Mouse (Mus musculus) intestine, embryonic 14.5 days (tissue): ENCODE measurements around the gene Taf10. TPM values are rescaled to one million over a fixed set of nuclear protein-coding genes. Genes with fewer than 3 reads are reported as not detected.
"Not testable (repeated sequence)": the region's sequence is repeated elsewhere in the genome, so short reads cannot be mapped to it uniquely, and the experiment has no call there.

Experiments used
- ATAC-seq: fragments of 200-750 bp; cut with Nextera tagmentation; replicated peaks from 2 replicates; pipeline ENCODE4 v1.8.0; 2017; ENCODE audit warnings: low read depth, moderate number of reproducible peaks, moderate TSS enrichment, moderate library complexity; ENCODE audit not compliant: low FRiP score, low TSS enrichment
- DNase-seq: peaks from one replicate; pipeline ENCODE4 v3.0.0-alpha.2; 2018; ENCODE audit warnings: low spot score
- H3K27ac ChIP-seq: fragments of 300-500 bp; sonication (generic); 2 replicates; pipeline ENCODE4 v1.5.1; 2014; ENCODE audit warnings: low read depth, mild to moderate bottlenecking, control low read depth
- H3K27me3 ChIP-seq: fragments of 300-500 bp; sonication (generic); replicated peaks from 2 replicates; pipeline ENCODE4 v1.6.1; 2014; ENCODE audit warnings: low read length, control low read depth; ENCODE audit not compliant: control insufficient read depth, insufficient read depth
- H3K36me3 ChIP-seq: fragments of 300-500 bp; sonication (generic); 2 replicates; pipeline ENCODE4 v1.6.1; 2014; ENCODE audit warnings: low read length, control low read depth; ENCODE audit not compliant: control insufficient read depth, insufficient read depth
- H3K4me1 ChIP-seq: fragments of 300-500 bp; sonication (generic); replicated peaks from 2 replicates; pipeline ENCODE4 v1.6.1; 2014; ENCODE audit warnings: low read length, control low read depth, mixed read lengths; ENCODE audit not compliant: control insufficient read depth, insufficient read depth
- H3K4me2 ChIP-seq: fragments of 300-500 bp; sonication (generic); 2 replicates; pipeline ENCODE4 v1.6.1; 2014; ENCODE audit warnings: low read length
- H3K4me3 ChIP-seq: fragments of 300-500 bp; sonication (generic); 2 replicates; pipeline ENCODE4 v1.5.1; 2014; ENCODE audit warnings: low read depth, low read length, control low read depth, mixed read lengths
- H3K9ac ChIP-seq: fragments of 300-500 bp; sonication (generic); 2 replicates; pipeline ENCODE4 v1.6.1; 2014; ENCODE audit warnings: mild to moderate bottlenecking, low read length
- H3K9me3 ChIP-seq: fragments of 300-500 bp; sonication (generic); 2 replicates; pipeline ENCODE4 v1.6.1; 2016; ENCODE audit warnings: low read length, control low read depth; ENCODE audit not compliant: control insufficient read depth
- WGBS: fragments of 180-500 bp; shearing (Covaris S2); extraction: QIAGEN DNeasy Blood & Tissue Kit; methylation state at CpG from one replicate; pipeline ENCODE4 v1.1.7; 2014; 5-methylcytosine and 5-hydroxymethylcytosine counted together
- polyA plus RNA-seq: library from polyadenylated mRNA; unstranded; fragments of >200 nt; fragmentation: Nextera tagmentation; extraction: Ambion mirVana; gene quantifications from 2 replicates; pipeline ENCODE4 v1.2.1, GENCODE M21; 2014

Gene Taf10
- polyA plus RNA-seq, 1 experiment from 2014 or later: 185 TPM

DNA sequence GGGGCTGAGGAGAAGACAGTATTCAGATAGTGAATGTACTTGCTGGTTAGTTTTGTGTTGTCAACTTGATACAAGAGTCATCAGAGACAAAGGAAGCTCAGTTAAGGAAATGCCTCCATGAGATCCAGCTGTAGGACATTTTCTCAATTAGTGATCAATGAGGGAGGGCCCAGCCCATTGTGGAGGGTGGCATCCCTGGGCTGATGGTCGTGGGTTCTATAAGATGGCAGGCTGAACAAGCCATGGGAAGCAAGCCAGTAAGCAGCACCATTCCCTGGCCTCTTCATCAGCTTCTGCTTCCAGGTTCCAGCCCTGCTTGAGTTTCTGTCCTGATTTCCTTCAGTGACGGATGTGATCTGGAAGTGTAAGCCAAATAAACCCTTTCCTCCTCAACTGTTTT, 3.6 kb upstream of the Taf10 start:
- WGBS: 71% methylated on average over 2 of the region's 2 CpGs
- H3K4me2 ChIP-seq: no peak overlapping the region
- peaks cover 28% of the 10 kb centered on the region for H3K36me3 ChIP-seq
- no peaks in the 10 kb centered on the region for H3K27me3 ChIP-seq
- no peak overlapping the region for H3K9ac ChIP-seq
- H3K4me3 ChIP-seq: no peak overlapping the region
- no peak for DNase-seq
- H3K9me3 ChIP-seq: no peaks in the 10 kb centered on the region
- H3K4me1 ChIP-seq: peaks cover 11% of the 10 kb centered on the region; the same call in 1 of the 2 replicates
- no peak overlapping the region for H3K27ac ChIP-seq
- ATAC-seq: no peak

DNA sequence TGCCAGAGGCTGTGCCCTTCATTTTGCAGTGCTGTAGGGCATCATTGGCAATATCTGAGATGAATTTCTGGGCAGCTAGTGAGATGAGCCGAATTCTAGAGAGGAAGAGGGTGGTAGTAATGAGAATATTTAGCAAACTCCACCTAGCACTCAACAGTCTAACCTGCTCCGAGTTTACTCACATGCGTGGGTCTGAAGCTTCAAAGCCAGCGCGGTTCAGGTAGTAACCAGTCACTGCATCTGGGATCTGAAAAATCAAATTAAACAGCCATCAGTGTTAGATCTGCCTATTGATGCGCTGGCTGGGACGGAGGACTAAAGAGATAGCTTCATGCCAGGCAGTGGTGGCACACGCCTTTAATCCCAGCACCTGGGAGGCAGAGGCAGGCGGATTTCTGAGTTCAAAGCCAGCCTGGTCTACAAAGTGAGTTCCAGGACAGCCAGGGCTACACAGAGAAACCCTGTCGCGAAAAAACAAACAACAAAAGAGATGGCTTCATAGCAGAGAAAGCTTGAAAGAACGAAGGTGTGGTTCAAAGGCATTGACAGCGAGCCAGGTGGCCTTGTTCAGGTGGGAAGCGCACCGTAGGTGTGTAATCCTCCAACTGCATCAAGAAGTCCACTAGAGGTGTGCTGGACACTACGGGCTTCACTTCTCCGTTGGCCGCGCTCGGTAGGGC, 775 bp downstream of the Taf10 start:
- Histone ChIP-seq H3K36me3 (peaks cover 55% of the 10 kb centered on the region), H3K4me3 (peak overlapping the region; percentile 89), H3K9ac (peak overlapping the region; percentile 90), H3K4me2 (peak overlapping the region; percentile 85), H3K4me1 (peaks cover 17% of the 10 kb centered on the region), H3K27ac (peak overlapping the region; percentile 80; the same call in 1 of the 2 replicates)
- ATAC-seq, DNase-seq, H3K27me3 ChIP-seq, H3K9me3 ChIP-seq: not testable (repeated sequence)
- WGBS: 34% methylated on average over 20 of the region's 20 CpGs

DNA sequence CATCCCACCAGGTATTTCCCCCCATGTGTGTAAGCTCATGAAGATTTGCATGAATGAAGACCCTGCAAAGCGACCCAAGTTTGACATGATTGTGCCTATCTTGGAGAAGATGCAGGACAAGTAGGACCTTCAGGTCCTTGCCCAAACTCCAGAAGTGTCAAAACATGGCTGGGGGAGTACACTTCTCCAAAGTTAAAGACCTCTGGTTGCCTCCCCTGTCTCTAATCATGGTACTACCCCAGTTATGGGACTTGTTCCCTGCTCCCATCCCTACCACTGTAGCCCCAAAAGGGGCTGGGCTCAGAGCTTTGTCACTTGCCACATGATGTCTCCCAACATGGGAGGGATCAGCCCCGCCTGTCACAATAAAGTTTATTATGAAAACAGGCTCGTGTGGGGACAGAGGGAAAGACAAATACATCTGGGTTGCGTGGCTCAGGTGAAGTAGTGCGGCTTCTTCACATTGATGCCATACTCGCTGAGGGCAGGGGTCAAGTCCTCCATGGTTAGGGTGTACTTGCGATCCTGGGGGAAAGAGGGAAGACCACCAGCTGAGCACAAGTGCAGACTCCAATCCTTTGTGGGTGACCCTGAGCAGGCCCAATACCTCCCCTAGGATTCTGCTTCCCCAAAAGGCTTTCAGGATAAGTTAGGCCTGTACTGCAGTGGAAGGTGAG, 1.5 kb downstream of the Taf10 start:
- H3K9ac ChIP-seq, DNase-seq, H3K27ac ChIP-seq, H3K27me3 ChIP-seq, H3K9me3 ChIP-seq, ATAC-seq: not testable (repeated sequence)
- H3K4me2 ChIP-seq: peak overlapping the region; percentile 85
- H3K4me1 ChIP-seq: peaks cover 19% of the 10 kb centered on the region
- 81% methylated on average over 7 of the region's 7 CpGs for WGBS
- H3K4me3 ChIP-seq: 0 out of 2 replicates have a peak overlapping the region, but pooled peaks have one; percentile 89
- H3K36me3 ChIP-seq: peaks cover 48% of the 10 kb centered on the region

DNA sequence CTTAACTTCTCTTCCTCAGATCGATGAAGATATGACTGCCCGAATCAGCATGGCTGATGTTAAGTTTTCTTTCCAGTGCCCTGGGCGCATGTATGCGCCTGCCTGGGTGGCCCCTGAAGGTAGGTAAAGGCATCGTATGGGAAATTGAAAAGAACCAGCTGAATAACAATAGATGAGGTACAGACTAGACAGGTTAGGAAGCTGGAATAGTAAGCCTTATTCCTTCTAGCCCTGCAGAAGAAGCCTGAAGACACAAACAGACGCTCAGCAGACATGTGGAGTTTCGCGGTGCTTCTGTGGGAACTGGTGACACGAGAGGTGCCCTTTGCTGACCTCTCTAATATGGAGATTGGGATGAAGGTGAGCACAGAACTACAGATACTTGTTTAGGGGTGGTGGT, 2.2 kb downstream of the Taf10 start:
- H3K4me3 ChIP-seq: no peak overlapping the region
- peaks cover 43% of the 10 kb centered on the region for H3K36me3 ChIP-seq
- H3K9ac ChIP-seq: no peak overlapping the region
- WGBS: 96% methylated on average over 9 of the region's 9 CpGs
- no peak overlapping the region for H3K4me2 ChIP-seq
- no peak overlapping the region for H3K27ac ChIP-seq
- no peaks in the 10 kb centered on the region for H3K27me3 ChIP-seq
- DNase-seq: no peak
- no peaks in the 10 kb centered on the region for H3K9me3 ChIP-seq
- peaks cover 22% of the 10 kb centered on the region for H3K4me1 ChIP-seq
- ATAC-seq: no peak

DNA sequence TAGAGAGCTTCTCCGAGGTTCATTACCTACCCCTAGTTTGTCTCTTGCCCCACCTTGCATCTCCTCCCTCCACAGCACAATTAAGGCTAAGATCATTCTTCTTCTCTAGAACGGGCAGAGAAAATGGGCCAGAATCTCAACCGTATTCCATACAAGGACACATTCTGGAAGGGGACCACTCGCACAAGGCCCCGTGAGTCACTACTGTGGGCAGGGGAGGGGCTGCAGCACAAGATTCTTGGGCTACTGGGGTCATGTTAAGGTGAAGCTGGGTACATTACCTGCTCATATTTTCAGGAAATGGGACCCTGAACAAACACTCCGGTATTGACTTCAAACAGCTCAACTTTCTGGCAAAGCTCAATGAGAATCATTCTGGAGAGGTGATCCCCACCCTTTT, 3.3 kb downstream of the Taf10 start:
- H3K4me1 ChIP-seq: peaks cover 22% of the 10 kb centered on the region
- 84% methylated on average over 6 of the region's 6 CpGs for WGBS
- H3K4me3 ChIP-seq: no peak overlapping the region
- H3K36me3 ChIP-seq: peaks cover 38% of the 10 kb centered on the region
- no peaks in the 10 kb centered on the region for H3K27me3 ChIP-seq
- no peak for ATAC-seq
- no peak overlapping the region for H3K9ac ChIP-seq
- H3K4me2 ChIP-seq: no peak overlapping the region
- H3K9me3 ChIP-seq: no peaks in the 10 kb centered on the region
- H3K27ac ChIP-seq: no peak overlapping the region
- DNase-seq: no peak

DNA sequence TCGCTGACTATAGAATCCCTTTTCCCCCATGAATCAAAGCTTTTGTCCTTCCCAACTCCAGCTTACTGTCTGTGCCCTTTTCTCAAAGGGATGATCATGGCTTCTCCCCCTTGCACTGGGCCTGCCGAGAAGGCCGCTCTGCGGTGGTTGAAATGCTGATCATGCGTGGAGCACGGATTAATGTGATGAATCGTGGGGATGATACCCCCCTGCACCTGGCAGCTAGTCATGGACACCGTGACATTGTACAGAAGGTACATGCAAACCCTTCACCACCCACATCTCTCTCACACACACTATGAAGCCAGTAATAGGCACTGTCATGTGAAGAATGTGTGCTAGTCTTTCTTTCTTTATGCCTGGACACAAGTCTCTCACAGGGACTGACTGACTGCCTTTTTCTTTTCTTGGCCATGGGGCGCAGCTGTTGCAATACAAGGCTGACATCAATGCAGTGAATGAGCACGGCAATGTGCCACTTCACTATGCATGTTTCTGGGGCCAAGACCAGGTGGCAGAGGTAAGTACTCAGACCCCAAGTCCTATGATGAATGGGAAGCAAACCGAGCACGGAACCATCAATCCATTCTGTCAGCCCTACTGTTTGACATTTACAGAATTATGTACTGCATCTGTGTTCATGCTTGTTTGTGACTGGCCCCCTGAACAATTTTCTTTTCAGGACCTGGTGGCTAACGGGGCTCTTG, 3.9 kb downstream of the Taf10 start:
- Histone ChIP-seq H3K9me3 (no peaks in the 10 kb centered on the region), H3K27ac (no peak overlapping the region), H3K9ac (no peak overlapping the region), H3K4me1 (peaks cover 26% of the 10 kb centered on the region), H3K27me3 (no peaks in the 10 kb centered on the region), H3K4me3 (no peak overlapping the region), H3K36me3 (peaks cover 38% of the 10 kb centered on the region), H3K4me2 (no peak overlapping the region)
- ATAC-seq: no peak
- 91% methylated on average over 13 of the region's 13 CpGs for WGBS
- DNase-seq: no peak

DNA sequence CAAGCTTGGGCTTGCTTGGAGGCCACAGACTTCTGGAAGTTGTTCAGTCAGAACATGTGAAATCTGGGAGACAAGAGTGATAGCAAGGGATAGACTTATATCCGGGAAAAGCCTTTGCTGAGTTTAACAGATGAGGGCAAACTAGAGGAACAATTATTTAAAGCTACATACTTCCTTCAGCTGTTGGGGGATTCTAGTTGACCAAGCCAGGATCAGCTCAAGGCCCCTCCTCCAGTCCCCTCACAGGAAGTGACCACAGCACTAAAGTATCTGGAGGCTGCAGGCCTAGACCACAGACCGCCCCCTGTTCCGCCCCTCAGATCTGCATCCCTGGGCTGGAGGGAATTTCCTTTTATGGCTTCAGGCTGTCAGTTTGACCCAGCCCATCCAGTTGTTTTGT, 5.2 kb downstream of the Taf10 start:
- DNase-seq (peak; percentile 75), ATAC-seq (peak; percentile 44; the same call in 1 of the 2 replicates)
- Histone ChIP-seq H3K4me1 (peaks cover 23% of the 10 kb centered on the region), H3K4me3 (peak overlapping the region; percentile 96), H3K27me3 (no peaks in the 10 kb centered on the region), H3K9ac (peak overlapping the region; percentile 35), H3K4me2 (peak overlapping the region; percentile 73), H3K36me3 (peaks cover 48% of the 10 kb centered on the region), H3K27ac (peak overlapping the region; percentile 94), H3K9me3 (no peaks in the 10 kb centered on the region)
- 3% methylated on average over 3 of the region's 3 CpGs for WGBS

DNA sequence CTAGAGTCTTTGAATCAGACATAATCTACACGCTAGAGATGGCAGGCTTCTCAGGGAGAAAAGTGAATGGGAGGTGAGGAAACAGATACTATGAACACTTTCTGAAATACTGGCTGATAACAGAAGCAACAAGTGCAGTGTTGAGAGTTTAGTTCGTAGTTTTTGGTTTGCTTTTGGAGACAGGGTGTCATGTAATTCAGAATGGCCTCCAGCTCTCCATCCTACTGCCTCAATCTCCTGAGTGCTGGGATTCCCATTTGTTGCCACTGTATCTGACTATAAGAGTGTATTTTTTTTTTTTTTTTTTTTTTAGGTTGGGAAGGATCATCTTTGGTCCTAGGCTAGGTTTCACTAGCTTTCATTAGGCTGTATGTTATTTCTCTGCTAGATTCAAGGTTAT, 5.9 kb downstream of the Taf10 start:
- H3K27ac ChIP-seq: peak overlapping the region; percentile 94
- WGBS: 81% methylated on average over 2 of the region's 2 CpGs
- H3K4me3 ChIP-seq: peak overlapping the region; percentile 96
- H3K9me3 ChIP-seq: no peaks in the 10 kb centered on the region
- no peak for DNase-seq
- peaks cover 23% of the 10 kb centered on the region for H3K4me1 ChIP-seq
- peaks cover 54% of the 10 kb centered on the region for H3K36me3 ChIP-seq
- H3K27me3 ChIP-seq: no peaks in the 10 kb centered on the region
- H3K4me2 ChIP-seq: peak overlapping the region; percentile 73
- peak overlapping the region; percentile 35; the same call in 1 of the 2 replicates for H3K9ac ChIP-seq
- no peak for ATAC-seq
